Mouse (Mus musculus) heart, postnatal 36 days (tissue): Measurements from ENCODE around the gene Hist1h3c. TPM values are rescaled to one million over a fixed set of nuclear protein-coding genes. Genes with fewer than 3 reads are reported as not detected.

Experiments used
- microRNA-seq, 2 experiments: library from miRNA; unstranded; fragments of <30 nt; microRNA quantifications; one replicate each; pipeline ENCODE4 v1.2.0; 2021; ENCODE audit warnings: borderline number of aligned reads in 2 of 2
- total RNA-seq, 2 experiments: library from RNA; stranded (reverse); gene quantifications; 2 replicates each; pipeline ENCODE4 v1.2.3; 2021

The Hist1h3c gene
- total RNA-seq, 2 experiments from 2014 or later, result 6.5 to 9.3 TPM

Small RNA genes lying within 50 kb of the gene (microRNA-seq; reads per million reads assigned to microRNA genes)
- 0 reads per million in 2 experiments for gene Gm44314
- 0 reads per million in 2 experiments for gene Gm44484

Other genes with a start within 250 kb of the Hist1h3c start
- gene Hist1h4h, start 214.6 kb downstream of the Hist1h3c start, total RNA-seq, result 100 to 1,000 TPM; 268 to 283 TPM
- gene Hist1h2af, start 211.7 kb downstream of the Hist1h3c start, total RNA-seq, result 10 to 100 TPM; 14.1 to 19.0 TPM
- 1 to 10 TPM; 2.5 to 4.1 TPM for gene Hist1h3g, start 210.2 kb downstream of the Hist1h3c start, total RNA-seq
- 1 to 10 TPM in 1 of 2 experiments, under 1 TPM in 1; 0.94 to 1.9 TPM for gene Hist1h2bh, start 202.2 kb downstream of the Hist1h3c start, total RNA-seq
- 10 to 100 TPM in 1 of 2 experiments, 1 to 10 TPM in 1; 7.4 to 10.0 TPM for gene Hist1h3f, start 201.6 kb downstream of the Hist1h3c start, total RNA-seq
- gene Hist1h4f, start 194.0 kb downstream of the Hist1h3c start, total RNA-seq, result 10 to 100 TPM; 37.7 to 40.9 TPM
- gene Hist1h1d, start 192.3 kb downstream of the Hist1h3c start, total RNA-seq, result 1 to 10 TPM; 2.2 to 2.3 TPM
- gene Hist1h3e, start 183.2 kb downstream of the Hist1h3c start, total RNA-seq, result 10 to 100 TPM; 21.4 to 23.8 TPM
- gene Hist1h2ae, start 174.4 kb downstream of the Hist1h3c start, total RNA-seq, result 1 to 10 TPM; 2.6 to 3.4 TPM
- gene Hist1h2bg, start 174.2 kb downstream of the Hist1h3c start, total RNA-seq, result 10 to 100 TPM; 38.1 to 41.0 TPM
- 10 to 100 TPM; 13.1 to 14.6 TPM for gene Hist1h2bf, start 171.4 kb downstream of the Hist1h3c start, total RNA-seq
- gene Hist1h2ad, start 171.2 kb downstream of the Hist1h3c start, total RNA-seq, result 1 to 10 TPM; 2.9 to 4.6 TPM
- 1 to 10 TPM; 3.1 to 4.8 TPM for gene Hist1h3d, start 169.8 kb downstream of the Hist1h3c start, total RNA-seq
- 10 to 100 TPM; 61.5 to 67.6 TPM for gene Hist1h4d, start 164.0 kb downstream of the Hist1h3c start, total RNA-seq
- 10 to 100 TPM in 1 of 2 experiments, 1 to 10 TPM in 1; 8.9 to 11.1 TPM for gene Hist1h2be, start 124.5 kb downstream of the Hist1h3c start, total RNA-seq
- 10 to 100 TPM; 38.1 to 46.3 TPM for gene Hist1h1e, start 123.0 kb downstream of the Hist1h3c start, total RNA-seq
- 1 to 10 TPM; 1.6 to 1.8 TPM for gene Hist1h2ac, start 61.7 kb downstream of the Hist1h3c start, total RNA-seq
- 10 to 100 TPM; 64.4 to 75.8 TPM for gene Hist1h2bc, start 61.4 kb downstream of the Hist1h3c start, total RNA-seq
- not detected for gene Hist1h1t, start 49.8 kb downstream of the Hist1h3c start, total RNA-seq
- 10 to 100 TPM; 51.7 to 59.6 TPM for gene Hist1h4c, start 47.1 kb downstream of the Hist1h3c start, total RNA-seq
- gene Hfe, start 34.7 kb downstream of the Hist1h3c start, total RNA-seq, result 10 to 100 TPM; 48.4 to 66.6 TPM
- 100 to 1,000 TPM; 186 to 225 TPM for gene Hist1h1c, start 6.8 kb downstream of the Hist1h3c start, total RNA-seq
- 10 to 100 TPM in 1 of 2 experiments, 1 to 10 TPM in 1; 9.8 to 12.0 TPM for gene Hist1h2bb, start 1.1 kb upstream of the Hist1h3c start, total RNA-seq
- gene Hist1h2ab, start 5.5 kb upstream of the Hist1h3c start, total RNA-seq, result 10 to 100 TPM; 11.9 to 16.8 TPM
- 10 to 100 TPM; 20.4 to 22.0 TPM for gene Hist1h3b, start 6.7 kb upstream of the Hist1h3c start, total RNA-seq
- gene Hist1h4b, start 11.4 kb upstream of the Hist1h3c start, total RNA-seq, result 10 to 100 TPM; 13.8 to 18.3 TPM
- gene Hist1h4a, start 15.6 kb upstream of the Hist1h3c start, total RNA-seq, result 10 to 100 TPM; 12.3 to 13.8 TPM
- 10 to 100 TPM; 16.6 to 17.0 TPM for gene Hist1h3a, start 16.8 kb upstream of the Hist1h3c start, total RNA-seq
- gene Hist1h1a, start 18.1 kb upstream of the Hist1h3c start, total RNA-seq, result 1 to 10 TPM; 7.5 to 8.2 TPM
- not detected for gene Trim38, start 24.3 kb upstream of the Hist1h3c start, total RNA-seq
- gene Slc17a2, start 61.4 kb upstream of the Hist1h3c start, total RNA-seq, result not detected
- gene Slc17a3, start 93.8 kb upstream of the Hist1h3c start, total RNA-seq, result not detected
- not detected for gene Slc17a1, start 122.1 kb upstream of the Hist1h3c start, total RNA-seq
- gene Slc17a4, start 169.4 kb upstream of the Hist1h3c start, total RNA-seq, result not detected
- not detected for gene Hist1h2ba, start 188.6 kb upstream of the Hist1h3c start, total RNA-seq
- gene Hist1h2aa, start 188.9 kb upstream of the Hist1h3c start, total RNA-seq, result not detected
- gene Scgn, start 245.6 kb upstream of the Hist1h3c start, total RNA-seq, result not detected